Mouse (Mus musculus) gastrocnemius, postnatal 36 days (tissue): Measurements from ENCODE around the gene S1pr1. TPM values are rescaled to one million over a fixed set of nuclear protein-coding genes. Genes with fewer than 3 reads are reported as not detected.

Experiments used
- DNase-seq, 2 experiments: peaks; one replicate each; pipeline ENCODE4 v3.0.0; 2022
- intact Hi-C: fragments of 180-260 bp; cut with DNase I; formaldehyde crosslinking; loops from one replicate; pipeline ENCODE4 v1.15.1; 2025
- long read RNA-seq, 2 experiments: library from polyadenylated mRNA; stranded (forward); transcript quantifications; one replicate each; pipeline ENCODE4 v2.0.0; 2021
- total RNA-seq, 2 experiments: library from RNA; stranded (reverse); gene quantifications; 2 replicates each; pipeline ENCODE4 v1.2.3; 2021

The S1pr1 gene
- total RNA-seq, result 10 to 100 TPM; 17.3 to 19.6 TPM
- long read RNA-seq, experiment 1, transcript S1pr1-201 (2 exons, 3,046 nt), result major isoform, 6 of 8 reads
- long read RNA-seq, experiment 1, partial matches to known transcripts, result 0 of 8 reads
- long read RNA-seq, experiment 1, other reads (novel, unspliced or antisense), result 2 of 8 reads
- long read RNA-seq, experiment 2, transcript S1pr1-201 (2 exons, 3,046 nt), result major isoform, 8 of 10 reads
- long read RNA-seq, experiment 2, partial matches to known transcripts, result 0 of 10 reads
- long read RNA-seq, experiment 2, other reads (novel, unspliced or antisense), result 2 of 10 reads

DNA sequence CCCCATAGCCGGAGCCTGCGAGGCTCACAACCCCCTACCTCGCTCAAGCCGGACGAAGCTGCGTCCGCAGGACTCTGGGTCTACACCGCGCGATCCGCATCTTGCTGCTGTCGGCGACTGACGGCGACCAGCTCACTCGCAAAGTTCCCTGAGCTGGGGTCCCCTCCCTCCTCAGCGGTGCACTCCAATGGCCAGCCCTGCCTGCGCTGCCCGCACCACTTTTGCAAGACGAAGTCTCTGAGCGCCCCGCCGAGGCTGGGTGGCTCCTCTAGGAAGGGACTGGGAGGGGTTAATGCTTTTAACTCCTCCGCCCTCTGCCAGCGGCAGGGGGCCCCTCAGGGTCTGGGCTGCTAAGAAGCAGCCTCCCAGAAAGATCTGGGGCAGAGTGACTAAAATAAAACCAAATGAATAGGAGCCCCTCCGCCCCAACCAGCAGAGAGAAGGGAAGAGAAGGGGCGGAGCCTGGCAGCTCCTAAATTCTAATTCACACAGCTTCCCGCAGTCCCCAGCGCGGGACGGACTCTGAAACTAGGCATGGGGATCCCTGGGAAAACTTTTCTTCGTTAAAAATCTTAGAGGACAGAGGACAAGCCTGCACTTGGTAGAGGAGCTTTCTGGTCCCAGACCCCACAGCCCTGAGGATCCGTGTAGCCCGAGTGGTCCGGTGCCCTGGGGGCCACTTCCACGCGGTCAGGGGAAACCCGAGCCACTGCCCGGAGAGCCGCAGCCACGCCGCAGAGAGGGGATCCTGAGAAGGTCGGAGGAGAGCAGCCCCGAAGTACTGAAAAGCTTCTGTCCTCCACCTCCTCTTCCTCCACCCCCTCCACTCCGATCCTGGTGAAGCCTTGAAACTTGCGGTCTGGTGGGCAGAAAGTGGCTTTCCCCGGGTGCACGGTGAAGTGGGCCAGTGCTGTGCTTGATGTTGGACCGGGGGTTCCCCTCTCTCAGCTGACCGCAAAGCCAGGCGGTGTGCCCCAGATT lies at the start of gene S1pr1:
Gene S1pr1, minus strand, starts transcription at position 402 of the 981 bp plus-strand sequence.
- intact Hi-C loops, result loop anchor here (5.0 kb wide), 1 partner anchor 42 kb away; no protein-coding TSS in a partner anchor
- DNase-seq, result peak; percentile 62 to 69

DNA sequence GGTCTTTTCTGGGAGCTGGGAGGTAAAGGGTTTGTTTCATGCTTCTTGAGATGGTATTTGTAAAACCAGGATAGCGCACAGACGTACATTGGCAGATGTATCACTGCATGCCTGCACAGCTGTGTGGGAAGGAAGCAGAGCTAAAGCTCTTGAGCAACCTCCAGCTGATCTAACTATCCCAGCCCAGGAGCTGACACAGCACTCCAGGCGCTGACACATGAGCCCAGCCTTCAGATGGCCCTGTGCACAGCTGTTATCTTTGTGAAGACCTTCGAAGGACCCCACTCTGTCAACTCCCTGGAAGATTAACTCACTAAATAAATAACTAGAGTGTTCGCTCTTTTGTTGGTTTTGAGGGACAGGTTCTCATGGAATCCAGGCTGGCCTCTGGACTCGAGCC lies 48.4 kb upstream of the S1pr1 start:
- peak in 1 of 2 experiments; percentile 15 for DNase-seq
- intact Hi-C loops, result no loop called here

DNA sequence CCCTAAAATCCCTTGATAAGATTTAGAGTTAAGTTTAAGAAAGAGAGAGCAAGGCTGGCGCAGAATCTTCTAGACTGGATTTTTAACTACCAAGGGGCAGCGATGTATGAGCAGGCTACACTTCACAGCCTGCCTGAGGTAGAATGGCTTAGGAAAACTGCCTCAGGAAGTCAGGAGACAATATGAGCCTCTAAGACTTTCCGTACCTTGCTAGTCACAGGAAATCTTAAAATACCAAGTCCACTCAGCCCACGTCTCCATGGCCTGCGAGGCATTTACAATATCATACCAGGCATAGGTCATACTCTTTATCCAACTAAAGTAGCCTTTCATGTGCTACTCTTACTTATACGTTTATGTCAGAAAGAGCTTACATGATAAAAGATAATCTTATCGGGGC lies 48.0 kb upstream of the S1pr1 start:
- intact Hi-C loops, result no loop called here
- DNase-seq, result no peak

DNA sequence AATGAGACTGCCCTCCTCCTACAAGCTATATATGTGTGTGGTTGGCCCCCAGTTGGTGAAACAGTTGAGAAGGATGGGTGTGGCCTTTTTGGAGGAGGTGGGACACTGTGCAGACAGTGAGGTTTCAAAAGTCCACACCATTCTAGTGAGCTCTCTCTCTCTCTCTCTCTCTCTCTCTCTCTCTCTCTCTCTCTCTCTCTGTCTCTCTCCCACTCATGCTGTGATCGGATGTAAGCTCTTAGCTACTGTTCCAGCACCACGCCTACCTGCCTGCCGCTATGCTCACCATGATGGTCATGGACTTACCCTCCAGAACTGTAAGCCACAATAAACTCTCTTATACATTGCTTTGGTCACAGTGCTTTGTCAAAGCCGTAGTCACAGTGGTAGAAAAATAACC lies 44.8 kb upstream of the S1pr1 start:
- intact Hi-C loops, result loop anchor here (5.0 kb wide), 1 partner anchor 42 kb away; the partner anchor contains the start of gene S1pr1
- DNase-seq, result no peak

DNA sequence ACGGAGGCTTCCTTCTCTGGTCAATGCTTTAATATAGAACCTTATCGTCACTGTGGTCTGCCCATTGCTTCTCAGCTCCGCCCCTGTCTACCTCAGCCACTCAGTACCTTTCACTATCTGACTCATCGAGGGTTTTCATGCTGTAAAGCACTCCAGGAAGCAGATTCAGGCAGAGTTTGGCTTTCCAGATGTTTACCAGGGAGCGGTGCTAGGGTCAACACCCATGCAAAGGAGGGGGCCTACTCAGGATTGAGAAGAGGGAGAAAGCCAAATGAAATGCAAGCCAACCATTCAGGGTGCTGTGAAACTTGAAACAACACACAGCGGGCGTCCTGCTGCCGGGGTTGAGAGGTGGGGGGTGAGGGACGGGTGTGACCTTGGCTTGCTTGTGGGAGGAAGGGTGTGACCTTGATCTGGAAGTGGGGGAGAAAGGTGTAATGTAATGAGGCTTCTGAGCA lies 43.6 kb upstream of the S1pr1 start:
- no peak for DNase-seq
- intact Hi-C loops, result loop anchor here (5.0 kb wide), 1 partner anchor 41 kb away; the partner anchor contains the start of gene S1pr1

DNA sequence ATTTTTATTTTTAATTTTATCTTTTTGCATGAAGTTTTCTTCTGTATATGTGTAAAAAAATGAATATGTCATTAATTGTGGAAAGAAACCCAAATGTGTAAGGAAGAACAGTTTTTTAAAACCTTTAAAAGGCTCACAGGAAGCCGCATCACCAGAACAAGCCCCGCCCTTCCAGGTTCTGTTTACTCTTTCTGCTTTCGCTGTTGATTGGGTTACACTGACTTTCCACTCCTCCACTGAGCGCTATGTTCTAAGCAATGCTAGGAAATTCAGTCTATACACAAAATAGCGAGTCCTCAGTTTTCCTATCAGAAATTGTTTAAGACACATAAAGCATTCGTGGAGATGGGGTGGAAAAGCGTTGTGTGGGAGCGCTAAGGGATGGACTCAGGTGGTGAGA lies 39.6 kb upstream of the S1pr1 start:
- no peak for DNase-seq
- intact Hi-C loops, result no loop called here

DNA sequence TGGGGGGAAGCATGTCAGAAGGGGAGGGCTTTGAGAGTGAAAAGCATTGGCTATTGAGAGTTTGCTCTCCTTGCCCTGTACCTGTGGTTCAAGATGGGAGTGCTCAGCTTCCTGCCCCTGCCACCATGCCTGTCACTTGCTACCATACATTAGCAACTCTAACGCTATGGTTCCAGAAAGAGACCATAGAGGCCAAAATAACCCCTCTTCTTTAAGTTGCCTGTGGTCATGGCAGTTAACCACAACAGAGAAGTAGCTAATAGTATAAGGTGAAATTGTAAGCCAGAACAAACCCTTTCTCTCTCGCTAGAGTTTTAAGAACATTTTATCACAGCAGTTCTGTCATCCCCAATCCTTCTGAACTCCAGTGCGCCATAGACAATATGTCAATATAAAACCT lies 35.5 kb upstream of the S1pr1 start:
- intact Hi-C loops, result no loop called here
- DNase-seq, result no peak

DNA sequence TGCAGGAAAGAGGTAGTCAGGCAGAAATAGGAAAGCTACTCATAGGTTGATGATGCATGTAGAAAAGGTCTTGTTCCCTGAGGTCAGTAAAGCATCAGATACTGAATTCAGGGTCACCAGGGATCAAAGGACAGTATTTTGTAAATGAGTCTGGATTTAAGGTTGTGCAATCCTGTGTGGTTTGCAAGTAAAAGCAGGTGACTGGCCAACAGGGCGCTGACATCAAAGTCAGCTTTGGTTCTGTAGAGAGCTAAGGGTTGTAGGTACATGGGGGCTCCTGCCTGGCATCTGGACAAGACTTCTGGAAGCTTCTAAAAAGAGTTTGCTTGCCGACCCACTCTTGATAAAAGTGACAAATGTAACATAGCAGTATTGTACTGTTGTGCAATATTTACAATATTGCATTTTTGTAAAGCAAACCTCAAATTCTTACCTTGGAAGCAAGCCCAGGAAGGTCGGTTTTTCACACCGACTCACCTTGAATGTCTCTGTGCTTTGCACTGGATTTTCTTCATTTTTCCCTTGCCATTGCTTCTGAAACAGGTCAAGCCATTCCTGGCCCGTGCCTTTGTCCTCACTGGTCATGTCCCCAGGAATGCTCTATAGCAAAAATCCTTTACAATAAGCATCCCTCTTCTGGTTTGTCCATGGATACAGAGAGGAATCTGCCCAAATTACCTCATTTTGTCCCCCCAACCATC lies 33.6 kb upstream of the S1pr1 start:
- intact Hi-C loops, result no loop called here
- DNase-seq, result no peak

DNA sequence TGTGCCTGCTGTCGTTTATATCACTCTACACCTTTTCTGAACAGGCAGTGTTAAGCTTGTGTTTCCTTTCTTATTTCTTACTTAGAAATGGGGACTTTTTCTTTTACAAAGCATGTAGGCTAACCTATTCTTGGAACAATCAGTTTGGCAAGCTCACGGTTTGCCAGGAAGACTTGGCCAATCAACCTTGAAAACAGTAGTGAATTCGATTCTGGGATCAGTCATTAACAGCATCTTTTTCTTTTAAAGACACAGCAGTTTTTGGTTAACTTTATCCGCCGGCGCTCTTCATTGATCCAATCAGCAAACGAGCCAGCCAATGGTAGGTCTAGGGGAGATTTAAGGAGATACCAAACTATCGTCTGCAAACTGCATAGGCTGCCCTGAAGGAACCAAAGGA lies 31.6 kb upstream of the S1pr1 start:
- no peak for DNase-seq
- intact Hi-C loops, result no loop called here

DNA sequence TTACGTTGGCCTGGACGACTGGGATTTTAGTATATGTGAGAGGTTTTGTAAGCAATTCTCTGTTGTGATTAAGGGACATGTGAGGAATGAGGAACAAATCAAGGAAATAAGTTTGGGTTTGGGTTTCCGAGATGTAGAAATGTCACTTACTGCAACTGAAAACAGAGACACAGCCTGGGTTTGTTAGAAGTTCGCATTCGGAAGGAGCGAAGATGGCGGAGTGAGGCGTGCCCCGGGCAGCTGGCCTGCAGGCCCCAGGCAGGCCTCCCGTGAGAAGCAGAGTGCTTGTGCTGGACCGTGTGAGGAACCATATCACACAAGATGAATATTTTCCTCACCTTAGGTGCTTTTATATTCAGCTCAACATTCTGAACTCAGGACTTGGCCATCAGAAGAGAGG lies 30.2 kb upstream of the S1pr1 start:
- DNase-seq, result no peak
- intact Hi-C loops, result no loop called here

DNA sequence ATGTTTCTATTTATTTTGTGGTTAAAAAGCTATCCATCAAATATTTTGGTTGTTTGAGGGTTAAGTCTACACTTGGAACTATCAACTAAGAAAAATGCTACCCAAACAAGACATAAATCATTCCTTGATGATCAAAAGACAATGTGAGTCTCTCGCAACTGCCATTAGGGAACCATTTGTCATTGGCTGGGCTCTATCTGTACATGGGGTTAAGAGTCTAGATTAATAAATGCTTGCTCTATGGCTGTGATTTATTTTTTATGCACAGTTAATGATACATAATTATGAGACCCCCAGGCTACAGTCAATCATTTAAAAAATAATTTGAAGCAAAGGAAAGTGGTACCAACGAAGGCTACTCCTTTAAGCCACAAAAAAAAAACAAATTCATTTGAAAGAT lies 23.7 kb upstream of the S1pr1 start:
- no peak for DNase-seq
- intact Hi-C loops, result no loop called here

DNA sequence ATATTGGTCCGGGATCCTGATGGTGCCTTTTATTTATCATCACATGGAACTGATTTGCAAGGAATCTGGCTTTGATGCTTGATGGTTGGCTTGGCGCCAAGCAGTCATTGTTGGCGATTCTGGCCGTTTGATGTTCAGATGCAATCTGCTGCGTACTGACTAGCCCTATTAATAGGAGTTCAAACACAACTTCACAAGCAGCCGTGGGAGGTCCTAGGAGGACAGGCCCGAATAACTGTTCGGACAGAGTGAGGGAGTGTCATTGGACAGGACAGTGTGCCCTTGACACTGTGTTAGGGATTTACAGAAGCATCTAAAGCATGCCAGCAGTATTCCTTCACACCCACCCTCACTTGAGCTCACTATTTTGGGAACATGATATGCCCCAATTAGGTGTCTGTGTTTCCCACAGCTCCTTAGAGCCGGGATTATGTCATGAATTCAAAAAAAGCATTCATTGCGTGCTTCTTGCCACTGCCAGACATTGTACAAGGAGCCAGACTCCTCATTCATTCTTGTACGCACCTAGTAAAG lies 23.0 kb upstream of the S1pr1 start:
- intact Hi-C loops, result no loop called here
- no peak for DNase-seq

DNA sequence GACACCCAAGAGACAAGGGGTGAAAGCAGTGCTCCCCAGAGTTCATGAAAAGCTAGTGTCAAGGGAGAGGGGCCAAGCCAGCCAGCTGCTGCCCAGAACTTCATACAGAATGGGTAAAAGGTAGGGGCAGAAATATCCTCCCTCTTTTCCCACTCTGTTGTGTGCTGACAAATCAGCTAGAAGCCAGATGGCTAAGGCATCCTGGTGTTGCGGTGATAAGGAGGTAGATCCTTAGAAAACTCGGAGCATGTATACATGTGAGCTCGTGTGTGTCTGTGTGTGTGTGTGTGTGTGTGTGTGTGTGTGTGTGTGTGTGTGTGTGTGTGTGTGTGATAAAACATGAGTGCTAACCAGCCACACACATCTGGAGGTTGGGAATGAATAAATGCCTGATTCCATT lies 20.7 kb upstream of the S1pr1 start:
- intact Hi-C loops, result no loop called here
- no peak for DNase-seq

DNA sequence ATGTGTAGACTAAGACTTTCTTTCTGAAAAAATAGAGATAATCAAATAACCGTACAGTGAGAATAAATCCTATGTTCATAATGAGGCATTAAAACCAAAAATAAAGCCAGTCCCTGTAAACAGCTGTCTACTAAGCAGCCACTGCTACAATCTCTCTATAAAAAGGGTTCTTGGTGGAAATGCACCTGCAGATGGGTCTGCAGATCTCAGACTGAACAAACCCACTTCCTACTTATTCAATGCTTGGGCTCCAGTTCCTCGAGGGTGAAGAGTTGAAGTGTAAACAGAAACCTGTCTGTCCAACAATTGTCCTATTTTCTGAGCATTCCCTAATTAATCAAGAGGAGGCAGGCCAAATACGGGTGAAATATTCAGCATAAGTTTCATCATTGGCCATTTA lies 20.0 kb upstream of the S1pr1 start:
- intact Hi-C loops, result no loop called here
- no peak for DNase-seq

DNA sequence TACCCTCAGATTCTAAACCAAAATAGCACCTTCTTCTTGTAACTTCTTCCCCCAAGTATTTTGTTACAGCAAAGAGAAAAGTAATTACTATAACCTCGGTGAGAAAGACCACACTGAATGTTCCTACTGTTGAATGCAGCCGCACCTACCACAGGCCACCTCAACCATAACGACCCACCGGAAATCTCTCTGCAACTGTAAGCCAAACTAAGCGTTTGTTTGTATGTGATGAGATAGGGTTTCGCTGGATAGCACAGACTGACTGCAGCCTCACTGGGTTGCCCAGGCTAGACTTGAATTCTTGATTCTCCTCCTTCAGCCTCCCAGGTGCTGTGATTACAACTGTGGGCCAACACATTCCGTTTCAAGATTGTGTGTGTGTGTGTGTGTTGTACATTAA lies 15.5 kb upstream of the S1pr1 start:
- intact Hi-C loops, result no loop called here
- no peak for DNase-seq

DNA sequence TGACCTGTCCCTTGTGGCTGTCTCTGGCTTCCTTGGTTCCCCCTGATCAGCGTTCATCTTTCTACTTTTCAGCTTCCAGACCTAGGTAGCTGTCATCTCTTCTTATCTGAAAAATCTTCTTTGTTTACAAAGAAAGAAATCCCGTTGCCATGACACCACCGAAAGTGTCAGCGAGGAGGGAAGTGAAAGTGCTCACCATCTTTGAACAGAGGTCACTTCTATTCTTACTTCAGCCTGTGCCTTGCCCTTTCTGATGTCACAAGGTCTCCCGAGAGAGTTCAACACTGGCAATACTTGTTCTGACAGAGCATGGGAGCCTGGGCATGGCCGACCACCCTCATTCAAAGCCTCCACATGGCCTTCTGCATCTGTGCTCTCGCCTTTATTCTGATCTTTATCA lies 14.3 kb upstream of the S1pr1 start:
- intact Hi-C loops, result no loop called here
- DNase-seq, result no peak

DNA sequence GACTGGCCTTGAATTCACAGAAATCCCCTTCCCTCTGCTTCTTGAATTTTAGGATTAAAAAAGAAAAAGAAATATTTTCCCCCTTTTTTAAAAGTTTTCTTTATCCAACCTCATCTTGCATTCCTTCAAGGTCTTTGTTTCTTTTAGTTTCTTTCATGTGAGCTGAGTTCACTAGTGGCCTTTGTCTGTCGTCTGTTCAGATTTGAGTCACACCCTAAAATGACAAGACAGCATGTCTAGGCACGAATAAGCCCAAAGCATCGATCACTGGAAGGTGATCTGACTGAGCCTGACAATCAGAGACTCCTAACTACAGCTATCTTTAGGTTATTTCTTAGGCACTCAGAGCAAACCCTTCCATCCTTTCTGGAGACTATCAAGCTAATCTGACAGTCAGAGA lies 13.3 kb upstream of the S1pr1 start:
- intact Hi-C loops, result no loop called here
- no peak for DNase-seq

DNA sequence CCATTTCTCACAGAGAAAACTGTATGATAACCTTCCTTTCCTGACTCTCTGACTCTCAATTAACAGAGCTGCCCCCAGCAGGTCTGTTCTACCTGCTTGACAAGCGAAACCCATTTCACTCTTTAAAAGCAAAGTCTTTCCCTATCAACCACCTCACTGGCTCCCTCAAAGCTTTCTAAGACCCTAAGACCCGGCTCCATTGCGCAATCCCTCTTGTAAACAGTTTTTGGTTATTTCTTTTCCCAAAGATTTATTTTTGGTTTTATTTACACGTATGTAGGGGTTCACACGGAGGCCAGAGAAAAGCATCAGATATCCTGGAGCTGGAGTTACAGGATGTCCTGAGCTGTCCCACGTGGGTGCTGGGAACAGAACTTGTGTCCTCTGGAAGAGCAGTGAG lies 4.0 kb upstream of the S1pr1 start:
- intact Hi-C loops, result loop anchor here (5.0 kb wide), 1 partner anchor 38 kb away; no protein-coding TSS in a partner anchor
- no peak for DNase-seq

DNA sequence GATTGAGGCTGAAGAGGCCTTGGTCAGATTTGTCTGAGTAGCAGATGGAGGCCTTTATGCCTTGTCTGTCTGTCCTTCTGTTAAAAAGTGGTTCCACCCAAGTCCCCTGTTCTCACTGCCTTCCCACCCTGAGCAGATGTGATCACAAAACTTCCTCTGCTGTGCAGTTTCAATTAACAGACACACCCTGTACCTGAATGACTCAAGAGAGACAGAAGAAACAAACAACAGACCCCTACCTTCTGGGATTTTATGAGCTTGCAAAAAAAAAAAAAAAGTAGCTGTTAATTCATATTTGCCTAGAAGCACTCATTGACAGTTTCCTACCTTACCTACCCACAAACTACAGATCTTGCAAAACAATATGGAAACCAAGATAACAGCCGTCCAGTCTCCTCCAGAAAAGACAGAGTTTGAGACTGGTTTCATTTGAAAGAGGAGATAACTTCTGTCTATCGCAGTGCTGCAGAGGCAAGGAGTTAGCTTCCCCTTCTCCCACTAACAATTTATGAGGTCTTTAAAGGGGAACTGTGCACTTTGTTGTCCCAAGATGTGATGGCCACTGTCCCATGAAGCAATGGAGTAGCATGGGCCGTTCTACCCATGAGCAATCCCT lies 1.1 kb upstream of the S1pr1 start:
- DNase-seq, result no peak
- intact Hi-C loops, result loop anchor here (5.0 kb wide), 1 partner anchor 41 kb away; no protein-coding TSS in a partner anchor

DNA sequence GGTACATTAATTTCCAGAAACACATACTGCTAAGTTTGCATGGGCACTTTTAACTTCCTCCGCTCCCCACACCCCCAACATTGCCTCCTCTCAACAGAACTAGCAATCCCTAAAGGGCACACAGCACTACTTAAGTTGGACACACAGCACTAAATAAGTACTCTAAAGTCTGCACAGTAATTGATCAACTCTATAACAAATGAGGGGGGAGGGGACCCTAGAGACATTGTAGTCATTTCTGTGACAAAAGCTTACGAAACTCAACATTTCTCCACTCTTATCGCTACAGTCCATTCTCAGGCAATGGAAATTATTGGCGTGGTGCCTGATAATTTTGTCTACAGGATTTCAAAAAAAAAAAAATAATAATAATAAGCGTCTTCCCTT lies 830 bp downstream of the S1pr1 start:
- intact Hi-C loops, result no loop called here
- no peak for DNase-seq
